30 mouse cellular contexts compared by ENCODE assay signal in the genomic region with DNA sequence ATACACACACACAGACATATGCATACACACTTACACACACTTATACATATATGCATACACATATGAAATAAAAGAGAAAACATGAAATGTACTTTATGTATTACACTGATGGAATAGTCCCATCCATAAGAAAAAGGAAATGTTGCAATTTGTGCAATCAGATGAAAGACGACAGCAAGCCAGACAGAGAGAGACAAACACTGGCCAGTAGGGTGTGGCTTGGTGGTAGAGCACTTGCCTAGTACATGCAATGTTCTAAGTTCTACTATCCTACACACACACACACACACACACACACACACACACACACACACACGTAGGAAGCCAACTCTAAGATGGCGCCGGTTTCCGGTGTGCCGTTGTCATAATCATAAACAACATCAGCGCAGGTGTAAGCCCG.
DNase-seq lines count a peak whose midpoint lies in the region; ATAC-seq lines count a peak whose summit lies in the region.
"Had no signal": no experiment of that assay in that cellular context is flagged by ENCODE, and none has a peak within 500 bp of the region (broad histone marks: within the 10 kb centered on the region; RNA-seq: fewer than 3 reads in every experiment).

No protein-coding gene starts in this region.

- H3K27me3 ChIP-seq in midbrain, embryonic 15.5 days (replicated peaks): no peaks in the 10 kb centered on the region
- no peaks in the 10 kb centered on the region for H3K27me3 ChIP-seq in midbrain, embryonic 11.5 days (ENCODE audit: control insufficient read depth, insufficient read depth, low read length)
- H3K27me3 ChIP-seq: CH12.LX; forebrain, embryonic 13.5 days; hindbrain, embryonic 12.5 days; hindbrain, embryonic 15.5 days; intestine, embryonic 15.5 days; Patski had no signal

- no peak overlapping the region for H3K9ac ChIP-seq in midbrain, embryonic 15.5 days
- H3K9ac ChIP-seq in midbrain, embryonic 11.5 days (ENCODE audit: low read length): no peak overlapping the region
- H3K9ac ChIP-seq: embryonic facial prominence, embryonic 13.5 days; forebrain, embryonic 13.5 days; hindbrain, embryonic 12.5 days; intestine, embryonic 15.5 days had no signal

- no peaks in the 10 kb centered on the region for H3K36me3 ChIP-seq in midbrain, embryonic 15.5 days (replicated peaks)
- H3K36me3 ChIP-seq in midbrain, embryonic 11.5 days (ENCODE audit: control insufficient read depth, insufficient read depth, low read length): no peaks in the 10 kb centered on the region
- H3K36me3 ChIP-seq: embryonic facial prominence, embryonic 10.5 days; embryonic facial prominence, embryonic 13.5 days; G1E; heart, embryonic 10.5 days; heart, embryonic 13.5 days; hindbrain, embryonic 12.5 days; hindbrain, embryonic 15.5 days; intestine, embryonic 15.5 days had no signal

- H3K4me3 ChIP-seq in midbrain, embryonic 15.5 days: no peak overlapping the region
- H3K4me3 ChIP-seq in midbrain, embryonic 11.5 days (ENCODE audit: low read depth, low read length): no peak overlapping the region
- H3K4me3 ChIP-seq: embryonic facial prominence, embryonic 10.5 days; embryonic facial prominence, embryonic 13.5 days; erythroblast, embryonic 14.5 days; forebrain, embryonic 13.5 days; gastrocnemius, adult 2 months; heart, adult 2 months; hindbrain, embryonic 12.5 days; hindbrain, embryonic 15.5 days; intestine, embryonic 15.5 days had no signal

- peaks cover 6% of the 10 kb centered on the region for H3K4me1 ChIP-seq in midbrain, embryonic 15.5 days
- H3K4me1 ChIP-seq in midbrain, embryonic 11.5 days (ENCODE audit: control insufficient read depth, insufficient read depth, low read length): peaks cover 3% of the 10 kb centered on the region; the same call in 1 of the 2 replicates
- H3K4me1 ChIP-seq: embryonic facial prominence, embryonic 13.5 days; hindbrain, embryonic 12.5 days had no signal

- no peak overlapping the region for H3K4me2 ChIP-seq in midbrain, embryonic 15.5 days
- H3K4me2 ChIP-seq in midbrain, embryonic 11.5 days: no peak overlapping the region

- no peak for DNase-seq in midbrain, embryonic 11.5 days (ENCODE audit: low spot score, missing footprints)
- DNase-seq in right cerebral cortex, adult 2 months (ENCODE audit: low spot score in 2 of 2): no peak
- DNase-seq in kidney, adult 18-20 months: no peak
- DNase-seq: adrenal gland, adult 2 months; adrenal gland, postnatal 14 days; cerebellum, adult 11 months; cerebellum, adult 2 months; cerebellum, adult 9-11 months; cerebellum, postnatal 25 days; embryo, embryonic 11 days; forebrain, postnatal 0 days; gastrocnemius, adult 2 months; gastrocnemius, postnatal 14 days; heart, adult 2 months; heart, postnatal 14 days had no signal

- WGBS in midbrain, embryonic 15.5 days: 84% methylated on average over 8 of the region's 8 CpGs
- WGBS in midbrain, embryonic 11.5 days: 94% methylated on average over 8 of the region's 8 CpGs

- no peaks in the 10 kb centered on the region for H3K9me3 ChIP-seq in midbrain, embryonic 15.5 days
- no peaks in the 10 kb centered on the region for H3K9me3 ChIP-seq in midbrain, embryonic 11.5 days (ENCODE audit: control insufficient read depth, low read length)
- H3K9me3 ChIP-seq: embryonic facial prominence, embryonic 10.5 days; embryonic facial prominence, embryonic 13.5 days; forebrain, embryonic 13.5 days; G1E; heart, embryonic 10.5 days; heart, embryonic 13.5 days; hindbrain, embryonic 12.5 days; hindbrain, embryonic 15.5 days; intestine, embryonic 15.5 days had no signal

- peak; percentile 32; the same call in 1 of the 2 replicates for ATAC-seq in midbrain, embryonic 15.5 days (replicated peaks)
- ATAC-seq in midbrain, embryonic 11.5 days (ENCODE audit: low FRiP score): no peak
- peak; percentile 27; the same call in 1 of the 2 replicates for ATAC-seq in common myeloid progenitor, adult 5-6 weeks (replicated peaks; ENCODE audit: low read depth, poor library complexity, severe bottlenecking)
- ATAC-seq in megakaryocyte progenitor cell, adult 5-6 weeks (replicated peaks; ENCODE audit: poor library complexity): peak; percentile 50
- ATAC-seq: Patski had no signal

- H3K27ac ChIP-seq in midbrain, embryonic 15.5 days: no peak overlapping the region
- no peak overlapping the region for H3K27ac ChIP-seq in midbrain, embryonic 11.5 days (ENCODE audit: low read depth, low read length)
- H3K27ac ChIP-seq: embryonic facial prominence, embryonic 10.5 days; embryonic facial prominence, embryonic 13.5 days; forebrain, embryonic 13.5 days; gastrocnemius, adult 2 months; heart, adult 2 months; heart, embryonic 10.5 days; heart, embryonic 13.5 days; hindbrain, embryonic 12.5 days; intestine, embryonic 15.5 days had no signal
